Mouse (Mus musculus) liver, embryonic 12.5 days (tissue): Measurements from ENCODE around the gene Spocd1. TPM values are rescaled to one million over a fixed set of nuclear protein-coding genes. Genes with fewer than 3 reads are reported as not detected.
A peak's percentile ranks its signal among the peaks of the same experiment; 100 is the strongest.

ENCODE experiments used
- ATAC-seq: fragments of 200-750 bp; cut with Nextera tagmentation; 2 replicates; pipeline ENCODE4 v1.8.0; 2017; ENCODE audit warnings: moderate number of reproducible peaks, mild to moderate bottlenecking, moderate library complexity
- H3K27ac ChIP-seq: fragments of 300-500 bp; sonication (generic); 2 replicates; pipeline ENCODE4 v1.5.1; 2016; ENCODE audit warnings: mild to moderate bottlenecking
- H3K27me3 ChIP-seq: fragments of 300-500 bp; sonication (generic); replicated peaks from 2 replicates; pipeline ENCODE4 v1.6.1; 2016; ENCODE audit warnings: mild to moderate bottlenecking, moderate library complexity
- H3K36me3 ChIP-seq: fragments of 300-500 bp; sonication (generic); 2 replicates; pipeline ENCODE4 v1.6.1; 2016; ENCODE audit warnings: mild to moderate bottlenecking, moderate library complexity
- H3K4me1 ChIP-seq: fragments of 300-500 bp; sonication (generic); 2 replicates; pipeline ENCODE4 v1.6.1; 2016
- H3K4me2 ChIP-seq: fragments of 300-500 bp; sonication (generic); 2 replicates; pipeline ENCODE4 v1.6.1; 2016; ENCODE audit warnings: mild to moderate bottlenecking, moderate library complexity
- H3K4me3 ChIP-seq: fragments of 300-500 bp; sonication (generic); 2 replicates; pipeline ENCODE4 v1.5.1; 2016; ENCODE audit warnings: mild to moderate bottlenecking, moderate library complexity
- H3K9ac ChIP-seq: fragments of 300-500 bp; sonication (generic); 2 replicates; pipeline ENCODE4 v1.6.1; 2016; ENCODE audit warnings: mild to moderate bottlenecking, moderate library complexity
- H3K9me3 ChIP-seq: fragments of 300-500 bp; sonication (generic); replicated peaks from 2 replicates; pipeline ENCODE4 v1.6.1; 2016; ENCODE audit warnings: mild to moderate bottlenecking, moderate library complexity
- WGBS: fragments of 180-500 bp; shearing (Covaris S2); methylation state at CpG from one replicate; pipeline ENCODE4 v1.1.7; 2016; ENCODE audit not compliant: insufficient replicate concordance; 5-methylcytosine and 5-hydroxymethylcytosine counted together
- polyA plus RNA-seq: library from polyadenylated mRNA; unstranded; fragments of >200 nt; fragmentation: Nextera tagmentation; extraction: Ambion mirVana; gene quantifications from 2 replicates; pipeline ENCODE4 v1.2.1, GENCODE M21; 2016

The Spocd1 gene
- polyA plus RNA-seq, 1 experiment from 2014 or later: 0.04 TPM

DNA sequence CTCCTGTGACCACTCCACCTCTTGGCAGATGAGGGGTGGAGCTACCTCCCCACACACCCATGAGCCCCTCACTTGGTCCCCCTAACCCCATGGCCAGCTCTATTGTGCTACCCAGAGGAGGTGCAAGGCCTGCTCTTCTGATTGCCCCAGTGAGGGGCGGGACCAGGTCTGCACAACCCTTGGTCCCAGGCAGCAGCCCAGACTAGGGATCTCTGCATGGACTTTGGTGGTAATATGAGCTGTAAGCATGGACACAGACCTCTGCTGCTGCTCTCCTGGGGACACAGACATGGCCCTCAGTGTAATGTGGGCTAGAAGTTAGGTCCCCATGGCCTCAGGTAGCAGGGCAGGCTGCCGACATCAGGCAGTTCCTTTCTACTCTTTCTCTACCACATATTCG, 24.0 kb upstream of the Spocd1 start:
- Histone ChIP-seq H3K4me3 (no peak overlapping the region), H3K4me2 (no peak overlapping the region), H3K27ac (no peak overlapping the region), H3K36me3 (no peaks in the 10 kb centered on the region), H3K4me1 (peaks cover 10% of the 10 kb centered on the region; the same call in 1 of the 2 replicates), H3K9ac (no peak overlapping the region), H3K27me3 (no peaks in the 10 kb centered on the region; the same call in 1 of the 2 replicates), H3K9me3 (no peaks in the 10 kb centered on the region)
- WGBS: 68% methylated on average over 3 of the region's 3 CpGs
- ATAC-seq: peak; percentile 40; the same call in 1 of the 2 replicates

GRCm38 (mm10) chr4:129906016-129906415, 23.0 kb upstream of the Spocd1 start:
- Histone ChIP-seq H3K27me3 (no peaks in the 10 kb centered on the region; the same call in 1 of the 2 replicates), H3K9me3 (no peaks in the 10 kb centered on the region), H3K36me3 (no peaks in the 10 kb centered on the region), H3K9ac (no peak overlapping the region), H3K4me1 (peaks cover 10% of the 10 kb centered on the region; the same call in 1 of the 2 replicates), H3K4me3 (no peak overlapping the region), H3K4me2 (no peak overlapping the region), H3K27ac (no peak overlapping the region)
- no peak for ATAC-seq
- 69% methylated on average over 13 of the region's 13 CpGs for WGBS

- H3K27ac ChIP-seq: no peak overlapping the region
- peaks cover 21% of the 10 kb centered on the region for H3K4me1 ChIP-seq
- peaks cover 10% of the 10 kb centered on the region for H3K27me3 ChIP-seq
- 52% methylated on average over 3 of the region's 3 CpGs for WGBS
- H3K4me3 ChIP-seq: no peak overlapping the region
- no peak overlapping the region for H3K9ac ChIP-seq
- H3K4me2 ChIP-seq: no peak overlapping the region
- no peaks in the 10 kb centered on the region for H3K9me3 ChIP-seq
- H3K36me3 ChIP-seq: no peaks in the 10 kb centered on the region
- no peak for ATAC-seq
These were observed 20.2 kb upstream of the Spocd1 start for GRCm38 (mm10) chr4:129908836-129909235.

DNA sequence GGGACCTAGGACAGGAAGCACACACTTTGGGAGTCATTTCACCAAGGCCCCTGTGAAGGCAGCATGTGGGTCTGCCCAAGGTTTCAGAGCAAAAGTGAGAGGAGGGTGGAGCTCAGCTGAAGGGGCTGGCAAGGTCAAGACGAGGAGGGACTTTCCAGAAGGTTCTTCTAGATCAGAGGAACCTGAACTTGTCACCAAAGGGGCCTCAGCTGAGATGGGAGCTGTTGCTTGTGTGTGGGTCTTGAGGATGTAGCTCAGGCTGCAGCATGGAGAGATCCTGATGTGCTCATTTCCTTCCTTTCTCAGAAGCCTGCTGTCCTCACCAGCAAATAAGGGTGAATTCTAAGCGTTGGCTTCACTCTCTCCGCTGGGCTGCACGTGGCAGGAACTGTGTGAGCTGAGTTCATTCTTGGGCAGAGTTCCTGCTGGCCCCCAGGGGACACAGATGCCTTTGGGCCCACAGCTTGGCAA, 19.8 kb upstream of the Spocd1 start:
- Histone ChIP-seq H3K4me3 (no peak overlapping the region), H3K36me3 (no peaks in the 10 kb centered on the region), H3K27ac (no peak overlapping the region), H3K4me1 (peaks cover 26% of the 10 kb centered on the region), H3K4me2 (no peak overlapping the region), H3K9ac (no peak overlapping the region), H3K27me3 (peaks cover 13% of the 10 kb centered on the region), H3K9me3 (no peaks in the 10 kb centered on the region)
- no peak for ATAC-seq
- WGBS: 27% methylated on average over 4 of the region's 4 CpGs

- H3K9ac ChIP-seq: no peak overlapping the region
- H3K36me3 ChIP-seq: no peaks in the 10 kb centered on the region
- H3K27me3 ChIP-seq: peaks cover 13% of the 10 kb centered on the region
- no peaks in the 10 kb centered on the region for H3K9me3 ChIP-seq
- 53% methylated on average over 3 of the region's 3 CpGs for WGBS
- peaks cover 29% of the 10 kb centered on the region for H3K4me1 ChIP-seq
- 0 out of 2 replicates have a peak overlapping the region, but pooled peaks have one; percentile 49 for H3K27ac ChIP-seq
- no peak overlapping the region for H3K4me3 ChIP-seq
- H3K4me2 ChIP-seq: no peak overlapping the region
- ATAC-seq: no peak
These were observed 16.1 kb upstream of the Spocd1 start for GRCm38 (mm10) chr4:129912998-129913397.

DNA sequence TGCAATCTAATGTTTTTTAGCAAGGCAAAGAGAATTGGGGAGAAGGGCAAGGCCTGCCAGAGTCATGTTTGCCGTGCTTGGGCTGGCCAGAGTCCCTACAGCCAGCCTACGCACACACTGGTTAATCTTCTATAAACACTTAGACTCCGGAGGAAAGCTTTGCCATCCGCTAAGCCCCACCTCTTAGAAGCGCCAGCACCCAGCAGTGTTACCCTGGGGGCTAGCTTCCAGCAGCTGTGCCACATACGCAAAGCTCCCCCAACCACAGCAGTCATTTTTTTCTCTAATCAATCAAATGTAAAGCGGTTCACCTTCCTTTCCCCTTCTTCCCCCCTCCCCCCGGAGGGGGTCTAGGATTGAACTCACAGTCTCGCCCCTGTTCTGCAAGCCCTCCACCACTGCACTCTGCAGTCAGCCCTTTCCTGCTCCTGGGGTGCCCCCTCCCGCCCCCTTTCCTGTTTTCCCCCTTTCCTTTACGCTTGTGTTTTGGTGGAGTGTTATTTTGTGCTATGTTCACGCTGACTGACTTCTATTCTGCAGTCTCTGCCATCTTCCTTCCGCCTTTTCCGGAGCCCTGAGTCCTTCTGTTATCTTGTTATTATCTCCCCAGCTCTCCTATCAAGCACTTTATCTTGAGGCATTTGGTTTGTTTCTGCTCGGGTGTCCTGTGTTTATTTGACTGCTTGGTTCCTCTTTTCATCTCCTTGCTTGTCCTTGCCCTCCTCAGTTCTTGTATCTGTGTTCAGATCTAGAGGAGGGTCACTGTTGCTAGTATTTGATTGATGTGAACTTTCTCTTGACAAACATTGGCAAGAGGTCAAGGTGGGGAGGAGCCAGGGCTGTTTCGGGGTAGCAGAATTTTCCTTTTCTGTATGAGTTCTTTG, 15.0 kb upstream of the Spocd1 start:
- H3K9ac ChIP-seq: 0 out of 2 replicates have a peak overlapping the region, but pooled peaks have one; percentile 15
- peak; percentile 46; the same call in 1 of the 2 replicates for ATAC-seq
- peak overlapping the region; percentile 20; the same call in 1 of the 2 replicates for H3K4me3 ChIP-seq
- 5% methylated on average over 16 of the region's 16 CpGs for WGBS
- peak overlapping the region; percentile 49 for H3K27ac ChIP-seq
- peaks cover 13% of the 10 kb centered on the region for H3K27me3 ChIP-seq
- peaks cover 29% of the 10 kb centered on the region for H3K4me1 ChIP-seq
- peak overlapping the region; percentile 54 for H3K4me2 ChIP-seq
- no peaks in the 10 kb centered on the region for H3K9me3 ChIP-seq
- H3K36me3 ChIP-seq: no peaks in the 10 kb centered on the region

- no peaks in the 10 kb centered on the region for H3K9me3 ChIP-seq
- no peaks in the 10 kb centered on the region for H3K36me3 ChIP-seq
- H3K27ac ChIP-seq: no peak overlapping the region
- H3K27me3 ChIP-seq: peaks cover 13% of the 10 kb centered on the region
- H3K9ac ChIP-seq: no peak overlapping the region
- H3K4me3 ChIP-seq: no peak overlapping the region
- no peak overlapping the region for H3K4me2 ChIP-seq
- peaks cover 29% of the 10 kb centered on the region for H3K4me1 ChIP-seq
- no peak for ATAC-seq
- WGBS: 54% methylated on average over 4 of the region's 4 CpGs
These were observed 14.4 kb upstream of the Spocd1 start for GRCm38 (mm10) chr4:129914686-129915085.

DNA sequence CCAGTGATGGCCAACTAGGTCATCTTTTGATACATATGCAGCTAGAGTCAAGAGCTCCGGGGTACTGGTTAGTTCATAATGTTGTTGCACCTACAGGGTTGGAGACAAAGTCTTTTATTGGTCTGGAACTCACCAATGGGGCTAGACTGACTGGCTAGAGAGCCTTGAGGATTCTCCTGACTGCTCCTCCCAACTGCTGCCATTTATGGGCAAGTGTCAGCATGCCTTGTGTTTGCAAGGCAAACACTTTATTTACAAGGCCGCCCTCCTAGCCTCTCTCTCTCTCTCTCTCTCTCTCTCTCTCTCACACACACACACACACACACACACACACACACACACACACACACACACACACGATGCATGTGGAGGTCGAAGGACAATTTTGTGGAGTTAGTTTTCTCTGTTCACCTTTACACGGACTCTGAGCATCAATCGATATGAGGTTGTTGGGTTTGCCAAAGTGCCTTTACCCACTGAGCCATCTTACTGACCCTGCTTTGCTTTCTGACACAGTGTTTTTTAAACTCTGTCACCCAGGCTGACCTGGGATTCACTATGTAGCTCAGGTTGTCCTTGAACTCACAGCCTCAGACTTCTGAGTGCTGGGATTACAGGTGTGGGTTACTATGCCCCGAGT, 13.6 kb upstream of the Spocd1 start:
- no peaks in the 10 kb centered on the region for H3K36me3 ChIP-seq
- H3K4me1 ChIP-seq: peaks cover 31% of the 10 kb centered on the region
- H3K4me2 ChIP-seq: no peak overlapping the region
- H3K27me3 ChIP-seq: peaks cover 17% of the 10 kb centered on the region
- H3K27ac ChIP-seq: no peak overlapping the region
- ATAC-seq: no peak
- no peaks in the 10 kb centered on the region for H3K9me3 ChIP-seq
- H3K4me3 ChIP-seq: no peak overlapping the region
- no peak overlapping the region for H3K9ac ChIP-seq
- 78% methylated on average over 6 of the region's 7 CpGs for WGBS

DNA sequence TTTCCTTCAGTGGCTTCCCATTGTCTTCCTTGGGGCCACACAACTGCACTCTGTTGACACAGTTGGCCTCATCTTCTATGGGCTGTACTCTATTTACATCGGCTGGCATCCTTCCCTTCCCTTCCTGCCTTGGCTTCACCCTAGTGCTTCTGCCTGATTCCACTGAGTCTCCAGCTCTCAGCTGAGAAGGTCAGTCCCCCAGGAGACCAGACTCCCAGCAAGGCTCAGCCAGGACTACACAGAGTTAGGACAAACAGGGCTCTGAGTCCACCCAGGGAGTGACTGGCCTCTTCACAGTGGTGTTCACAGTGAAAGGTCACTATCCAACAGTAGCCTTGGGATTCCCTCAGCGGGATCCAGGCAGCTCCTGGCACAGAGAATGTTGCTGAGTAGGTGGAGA, 12.9 kb upstream of the Spocd1 start:
- H3K4me2 ChIP-seq: no peak overlapping the region
- no peak overlapping the region for H3K9ac ChIP-seq
- no peak for ATAC-seq
- peaks cover 38% of the 10 kb centered on the region for H3K4me1 ChIP-seq
- 42% methylated on average over 2 of the region's 2 CpGs for WGBS
- no peaks in the 10 kb centered on the region for H3K9me3 ChIP-seq
- H3K27me3 ChIP-seq: peaks cover 17% of the 10 kb centered on the region
- no peaks in the 10 kb centered on the region for H3K36me3 ChIP-seq
- no peak overlapping the region for H3K4me3 ChIP-seq
- H3K27ac ChIP-seq: 0 out of 2 replicates have a peak overlapping the region, but pooled peaks have one; percentile 23

- Histone ChIP-seq H3K9me3 (no peaks in the 10 kb centered on the region), H3K4me3 (no peak overlapping the region), H3K9ac (no peak overlapping the region), H3K36me3 (no peaks in the 10 kb centered on the region), H3K4me1 (peaks cover 45% of the 10 kb centered on the region), H3K4me2 (no peak overlapping the region), H3K27me3 (peaks cover 17% of the 10 kb centered on the region), H3K27ac (no peak overlapping the region)
- ATAC-seq: no peak
- WGBS: 45% methylated on average over 8 of the region's 8 CpGs
These were observed 11.9 kb upstream of the Spocd1 start for GRCm38 (mm10) chr4:129917016-129917603.

DNA sequence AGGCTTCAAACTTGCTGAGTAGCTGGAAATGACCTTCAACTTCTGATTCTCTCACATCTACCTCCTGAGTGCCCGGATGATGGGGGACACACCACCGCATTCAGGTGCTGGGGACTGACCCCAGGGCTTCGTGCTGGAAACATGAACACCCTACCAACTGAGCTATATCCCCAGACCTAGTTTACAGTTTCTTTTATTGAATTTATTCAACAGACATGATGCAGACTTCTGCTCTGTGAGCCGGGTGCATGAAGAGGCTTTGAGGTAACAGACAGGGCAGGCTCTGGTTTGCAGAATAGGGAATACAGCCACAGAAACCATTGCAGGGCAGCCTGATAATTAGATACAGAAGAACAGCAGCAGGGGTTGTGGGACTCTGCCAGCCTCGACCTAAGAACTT, 10.6 kb upstream of the Spocd1 start:
- Histone ChIP-seq H3K9me3 (no peaks in the 10 kb centered on the region), H3K36me3 (no peaks in the 10 kb centered on the region), H3K27me3 (peaks cover 11% of the 10 kb centered on the region), H3K9ac (no peak overlapping the region), H3K4me1 (peaks cover 37% of the 10 kb centered on the region), H3K27ac (no peak overlapping the region), H3K4me3 (no peak overlapping the region), H3K4me2 (no peak overlapping the region)
- WGBS: 61% methylated on average over 5 of the region's 5 CpGs
- no peak for ATAC-seq

DNA sequence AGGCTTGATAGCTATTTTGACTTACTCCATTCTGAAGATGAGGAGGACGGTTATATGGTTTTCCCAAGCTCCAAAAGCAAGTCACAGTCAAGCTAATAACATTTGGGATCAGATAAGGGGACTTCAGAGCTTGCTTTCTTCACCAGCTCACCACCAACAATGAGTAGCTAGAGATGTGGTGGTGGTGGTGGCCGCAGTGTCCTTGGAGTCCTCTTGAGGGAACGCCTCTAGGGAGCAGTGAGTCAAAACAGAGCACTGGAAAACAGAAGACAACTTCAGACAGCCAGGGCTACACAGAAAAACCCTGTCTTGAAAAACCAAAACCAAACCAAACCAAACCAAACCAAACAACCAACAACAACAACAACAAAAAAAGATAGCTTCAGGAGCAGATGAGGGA, 10.1 kb upstream of the Spocd1 start:
- Histone ChIP-seq H3K27ac (no peak overlapping the region), H3K9me3 (no peaks in the 10 kb centered on the region), H3K36me3 (no peaks in the 10 kb centered on the region), H3K4me1 (peaks cover 33% of the 10 kb centered on the region), H3K4me3 (no peak overlapping the region), H3K9ac (no peak overlapping the region), H3K4me2 (no peak overlapping the region), H3K27me3 (peaks cover 7% of the 10 kb centered on the region)
- ATAC-seq: no peak
- WGBS: 53% methylated on average over 3 of the region's 3 CpGs
